Comparison of ENCODE assay signal across 32 mouse cellular contexts in genomic region chr2:118782303-118782702, GRCm38 (mm10). TPM values are rescaled to one million over a fixed set of nuclear protein-coding genes. Genes with fewer than 3 reads are reported as not detected.
A peak's percentile ranks its signal among the peaks of the same experiment; 100 is the strongest.
DNase-seq lines count a peak whose midpoint lies in the region; ATAC-seq and TF ChIP-seq lines count a peak whose summit lies in the region.
"Had no signal": no experiment of that assay in that cellular context is flagged by ENCODE, and none has a peak within 500 bp of the region (broad histone marks: within the 10 kb centered on the region; RNA-seq: fewer than 3 reads in every experiment).

No protein-coding gene starts in this region.

- no peak for TF ChIP-seq CTCF in lung, embryonic 14.5 days (IDR thresholded peaks at IDR 0.05; ENCODE audit: low read depth)

- no peak overlapping the region for H3K4me2 ChIP-seq in lung, embryonic 14.5 days
- no peak overlapping the region for H3K4me2 ChIP-seq in forebrain, embryonic 16.5 days (ENCODE audit: low read length)
- H3K4me2 ChIP-seq: forebrain, embryonic 15.5 days; heart, embryonic 12.5 days; hindbrain, embryonic 13.5 days; kidney, embryonic 15.5 days; limb, embryonic 13.5 days; midbrain, embryonic 15.5 days; neural tube, embryonic 15.5 days; stomach, embryonic 15.5 days had no signal

- peaks cover 6% of the 10 kb centered on the region; the same call in 1 of the 2 replicates for H3K27me3 ChIP-seq in lung, embryonic 14.5 days (ENCODE audit: insufficient read depth, low read length)
- no peaks in the 10 kb centered on the region for H3K27me3 ChIP-seq in forebrain, embryonic 16.5 days (replicated peaks; ENCODE audit: control insufficient read depth, insufficient read depth, low read length)
- H3K27me3 ChIP-seq: forebrain, embryonic 15.5 days; midbrain, embryonic 15.5 days; neural tube, embryonic 15.5 days; stomach, embryonic 15.5 days had no signal

- ATAC-seq in lung, embryonic 14.5 days (ENCODE audit: insufficient read depth): no peak
- ATAC-seq in forebrain, embryonic 16.5 days: no peak
- ATAC-seq: CD4-positive, CD25-positive, alpha-beta regulatory T cell, adult 4 months; forebrain, embryonic 15.5 days; midbrain, embryonic 15.5 days; Patski had no signal

- no peak overlapping the region for H3K9ac ChIP-seq in lung, embryonic 14.5 days
- H3K9ac ChIP-seq in forebrain, embryonic 16.5 days (replicated peaks; ENCODE audit: low read depth, low read length): no peak overlapping the region
- H3K9ac ChIP-seq: forebrain, embryonic 15.5 days; heart, embryonic 12.5 days; hindbrain, embryonic 13.5 days; kidney, embryonic 15.5 days; limb, embryonic 13.5 days; liver, embryonic 14.5 days; midbrain, embryonic 15.5 days; neural tube, embryonic 15.5 days; stomach, embryonic 15.5 days had no signal

- DNase-seq in cerebellum, adult 11 months: peak; percentile 2
- no peak for DNase-seq in cerebellum, postnatal 25 days
- DNase-seq in lung, embryonic 14.5 days: peak; percentile 21
- no peak for DNase-seq in lung, postnatal 25 days (ENCODE audit: low spot score)
- DNase-seq in Muller cell, postnatal 12 days (ENCODE audit: inconsistent ontology term): peak; percentile 50
- DNase-seq in lung, postnatal 36 days: peak; percentile 67
- no peak for DNase-seq in ovary, postnatal 14 days (ENCODE audit: low spot score)
- DNase-seq: adrenal gland, postnatal 25 days; cerebellum, adult 2 months; cerebellum, postnatal 36 days; heart, adult 2 months; heart, postnatal 4 days; kidney, adult 18-20 months; kidney, postnatal 25 days; right cerebral cortex, postnatal 25 days had no signal

- H3K36me3 ChIP-seq in lung, embryonic 14.5 days (ENCODE audit: insufficient read depth): no peaks in the 10 kb centered on the region
- no peaks in the 10 kb centered on the region for H3K36me3 ChIP-seq in forebrain, embryonic 16.5 days (ENCODE audit: control insufficient read depth, insufficient read depth)
- H3K36me3 ChIP-seq: forebrain, embryonic 15.5 days; heart, embryonic 12.5 days; kidney, embryonic 15.5 days; limb, embryonic 13.5 days; stomach, embryonic 15.5 days had no signal

- 44% methylated on average over 4 of the region's 4 CpGs for WGBS in lung, embryonic 14.5 days
- WGBS in forebrain, embryonic 16.5 days: 66% methylated on average over 4 of the region's 4 CpGs

- H3K4me3 ChIP-seq in lung, embryonic 14.5 days (ENCODE audit: low read depth, low read length): no peak overlapping the region
- H3K4me3 ChIP-seq in forebrain, embryonic 16.5 days (replicated peaks; ENCODE audit: low read length): no peak overlapping the region
- H3K4me3 ChIP-seq: forebrain, embryonic 15.5 days; heart, adult 2 months; heart, embryonic 12.5 days; hindbrain, embryonic 13.5 days; kidney, embryonic 15.5 days; left cerebral cortex, adult 2 months; limb, embryonic 13.5 days; midbrain, embryonic 15.5 days; neural tube, embryonic 15.5 days; stomach, embryonic 15.5 days had no signal

- no peaks in the 10 kb centered on the region for H3K9me3 ChIP-seq in lung, embryonic 14.5 days (ENCODE audit: low read depth, low read length)
- no peaks in the 10 kb centered on the region for H3K9me3 ChIP-seq in forebrain, embryonic 16.5 days (ENCODE audit: control insufficient read depth, low read length)
- H3K9me3 ChIP-seq: forebrain, embryonic 15.5 days; heart, embryonic 12.5 days; hindbrain, embryonic 13.5 days; kidney, embryonic 15.5 days; limb, embryonic 13.5 days; midbrain, embryonic 15.5 days; neural tube, embryonic 15.5 days; stomach, embryonic 15.5 days had no signal

- H3K4me1 ChIP-seq in lung, embryonic 14.5 days (ENCODE audit: insufficient read depth): peaks cover 3% of the 10 kb centered on the region; the same call in 1 of the 2 replicates
- peaks cover 14% of the 10 kb centered on the region for H3K4me1 ChIP-seq in forebrain, embryonic 16.5 days (replicated peaks; ENCODE audit: control insufficient read depth, insufficient read depth, low read length)

- no peak overlapping the region for H3K27ac ChIP-seq in lung, embryonic 14.5 days (ENCODE audit: low read depth)
- no peak overlapping the region for H3K27ac ChIP-seq in forebrain, embryonic 16.5 days (ENCODE audit: low read length)
- H3K27ac ChIP-seq: forebrain, embryonic 15.5 days; heart, adult 2 months; hindbrain, embryonic 13.5 days; kidney, embryonic 15.5 days; left cerebral cortex, adult 2 months; limb, embryonic 13.5 days; liver, embryonic 14.5 days; macrophage; midbrain, embryonic 15.5 days; neural tube, embryonic 15.5 days; stomach, embryonic 15.5 days had no signal

RNA-seq across cellular contexts. Expression of gene Disp2, which starts 2.8 kb away (rescaled TPM):
- polyA plus RNA-seq in lung, embryonic 14.5 days (2014; fragmentation: Nextera tagmentation; extraction: Ambion mirVana): 0.59 and 0.64 TPM in 2 replicates
- 27.3 and 36.9 TPM in 2 replicates for polyA plus RNA-seq in forebrain, embryonic 16.5 days (2015; fragmentation: Nextera tagmentation; extraction: Ambion mirVana)
- polyA plus RNA-seq: CD4-positive, CD25-positive, alpha-beta regulatory T cell, adult 4 months; macrophage had no signal

RNA-seq across cellular contexts. Expression of gene Phgr1, which starts 9.7 kb away (rescaled TPM):
- polyA plus RNA-seq in lung, embryonic 14.5 days (2014; fragmentation: Nextera tagmentation; extraction: Ambion mirVana): not detected in 2 replicates
- not detected in 2 replicates for polyA plus RNA-seq in forebrain, embryonic 16.5 days (2015; fragmentation: Nextera tagmentation; extraction: Ambion mirVana)
- polyA plus RNA-seq: CD4-positive, CD25-positive, alpha-beta regulatory T cell, adult 4 months; cerebellum, adult 2 months; embryonic facial prominence, embryonic 11.5 days; forebrain, embryonic 15.5 days; heart, adult 2 months; heart, embryonic 12.5 days; heart, postnatal 0 days; hindbrain, embryonic 13.5 days; kidney, embryonic 15.5 days; limb, embryonic 13.5 days; liver, embryonic 14.5 days; macrophage; midbrain, embryonic 15.5 days; neural tube, embryonic 15.5 days; Patski; urinary bladder, adult 2 months had no signal

RNA-seq across cellular contexts. Expression of gene Ccdc9b, which starts 19.8 kb away (rescaled TPM):
- polyA plus RNA-seq in lung, embryonic 14.5 days (2014; fragmentation: Nextera tagmentation; extraction: Ambion mirVana): 0.50 and 0.55 TPM in 2 replicates
- polyA plus RNA-seq in forebrain, embryonic 16.5 days (2015; fragmentation: Nextera tagmentation; extraction: Ambion mirVana): 1.3 and 1.6 TPM in 2 replicates
- polyA plus RNA-seq: CD4-positive, CD25-positive, alpha-beta regulatory T cell, adult 4 months had no signal

RNA-seq across cellular contexts. Expression of gene Knstrn, which starts 31.5 kb away (rescaled TPM):
- polyA plus RNA-seq in lung, embryonic 14.5 days (2014; fragmentation: Nextera tagmentation; extraction: Ambion mirVana): 142 and 145 TPM in 2 replicates
- polyA plus RNA-seq in forebrain, embryonic 16.5 days (2015; fragmentation: Nextera tagmentation; extraction: Ambion mirVana): 49.6 and 52.6 TPM in 2 replicates

RNA-seq across cellular contexts. Expression of gene Inafm2, which starts 36.7 kb away (rescaled TPM):
- polyA plus RNA-seq in lung, embryonic 14.5 days (2014; fragmentation: Nextera tagmentation; extraction: Ambion mirVana): 24.3 and 25.0 TPM in 2 replicates
- 24.4 and 27.0 TPM in 2 replicates for polyA plus RNA-seq in forebrain, embryonic 16.5 days (2015; fragmentation: Nextera tagmentation; extraction: Ambion mirVana)

Comparison
In these comparisons a context has a peak if more than half of its experiments do, and no peak if none do; other contexts are left out.
1. DNase-seq: peak in cerebellum, adult 11 months (single experiment), lung, embryonic 14.5 days (single experiment), Muller cell, postnatal 12 days (single experiment) and lung, postnatal 36 days (single experiment); none in cerebellum, postnatal 25 days (0 of 2), lung, postnatal 25 days (single experiment) and ovary, postnatal 14 days (single experiment).
2. RNA of gene Disp2, which starts 2.8 kb away (polyA plus RNA-seq): 27.3 to 36.9 TPM in forebrain, embryonic 16.5 days; 0.59 to 0.64 TPM in lung, embryonic 14.5 days; every median in the first group is over 10 times any median in the second.